Mouse (Mus musculus) left cerebral cortex, postnatal 10 days (tissue): ENCODE data around the gene Scyl1. TPM values are rescaled to one million over a fixed set of nuclear protein-coding genes. Genes with fewer than 3 reads are reported as not detected.

Experiments used
- DNase-seq, 2 experiments: peaks; one replicate each; pipeline ENCODE4 v3.0.0; 2021 to 2022; ENCODE audit warnings: low spot score in 2 of 2, mixed read lengths in 1 of 2; ENCODE audit errors: extremely low spot score in 1 of 2
- intact Hi-C: fragments of 180-260 bp; cut with DNase I; formaldehyde crosslinking; loops from one replicate; pipeline ENCODE4 v1.15.1; 2025
- total RNA-seq, 2 experiments: library from RNA; stranded (reverse); gene quantifications; 2 replicates each; pipeline ENCODE4 v1.2.3; 2021

Gene Scyl1
- total RNA-seq, 2 experiments from 2014 or later: 79.4 to 82.8 TPM

DNA sequence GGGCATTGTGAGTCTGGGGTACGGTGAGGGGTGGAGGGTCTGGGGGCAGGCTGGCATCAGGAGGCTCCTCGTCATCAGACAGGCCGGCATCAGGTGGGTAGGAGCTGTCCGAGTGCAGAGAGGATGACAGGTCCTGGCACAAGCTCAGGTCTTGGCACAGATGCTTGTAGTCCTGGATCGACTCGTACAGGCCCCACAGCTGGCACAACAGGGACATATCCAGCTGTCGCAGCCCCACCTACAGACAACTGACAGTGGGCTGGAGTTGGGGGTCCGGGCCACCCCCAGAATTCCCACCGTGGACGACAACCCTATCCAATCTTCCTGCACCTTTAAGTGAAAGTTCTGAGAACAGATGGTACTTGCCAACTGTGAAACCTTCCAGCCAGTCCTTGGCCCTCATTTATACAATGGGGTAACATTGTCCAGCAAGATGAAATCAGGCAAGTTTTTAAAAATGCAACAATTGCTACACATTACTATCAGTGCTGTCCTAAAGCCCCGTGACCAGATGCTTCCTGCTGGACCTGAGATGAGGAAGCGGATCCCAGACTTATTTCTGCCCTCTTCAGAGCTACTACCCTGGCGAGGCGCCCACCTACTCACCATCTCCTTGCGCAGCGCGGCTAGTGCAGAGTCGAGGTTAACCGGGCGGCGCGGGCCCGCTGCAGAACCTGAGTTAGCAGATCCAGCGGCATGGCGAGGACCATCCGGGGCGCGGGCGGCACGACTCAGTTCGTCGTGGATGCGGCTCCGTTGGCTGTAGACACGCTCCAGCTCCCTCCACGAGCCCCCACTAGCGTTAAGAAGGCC, 42.4 kb downstream of the Scyl1 start:
- DNase-seq: peak; percentile 59 to 84
- intact Hi-C loops: loop anchor here (5.0 kb wide), 1 partner anchor 48 kb away; no protein-coding TSS in a partner anchor

DNA sequence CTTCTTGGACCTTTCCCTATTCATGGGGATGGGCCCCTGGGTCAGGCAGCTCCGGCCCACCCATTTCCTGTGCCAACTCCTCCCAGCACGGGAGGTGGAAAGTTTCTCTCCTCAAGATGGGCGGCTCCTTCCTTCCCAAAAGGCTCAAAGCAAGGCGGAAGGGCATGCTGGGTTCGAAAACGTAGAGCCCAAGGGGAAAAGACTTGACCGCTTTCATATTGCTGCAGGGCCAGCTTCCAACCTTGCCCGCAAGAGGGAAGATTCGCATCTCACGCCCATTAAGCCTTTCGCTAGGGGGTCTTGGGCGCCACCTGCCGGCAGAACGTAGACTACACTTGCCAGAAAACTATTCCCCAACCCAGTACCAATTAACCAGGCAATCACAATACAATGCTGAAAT, 43.5 kb downstream of the Scyl1 start:
- intact Hi-C loops: loop anchor here (2.0 to 5.0 kb wide), 2 partner anchors 17 to 50 kb away; no protein-coding TSS in a partner anchor
- DNase-seq: peak; percentile 81 to 89

DNA sequence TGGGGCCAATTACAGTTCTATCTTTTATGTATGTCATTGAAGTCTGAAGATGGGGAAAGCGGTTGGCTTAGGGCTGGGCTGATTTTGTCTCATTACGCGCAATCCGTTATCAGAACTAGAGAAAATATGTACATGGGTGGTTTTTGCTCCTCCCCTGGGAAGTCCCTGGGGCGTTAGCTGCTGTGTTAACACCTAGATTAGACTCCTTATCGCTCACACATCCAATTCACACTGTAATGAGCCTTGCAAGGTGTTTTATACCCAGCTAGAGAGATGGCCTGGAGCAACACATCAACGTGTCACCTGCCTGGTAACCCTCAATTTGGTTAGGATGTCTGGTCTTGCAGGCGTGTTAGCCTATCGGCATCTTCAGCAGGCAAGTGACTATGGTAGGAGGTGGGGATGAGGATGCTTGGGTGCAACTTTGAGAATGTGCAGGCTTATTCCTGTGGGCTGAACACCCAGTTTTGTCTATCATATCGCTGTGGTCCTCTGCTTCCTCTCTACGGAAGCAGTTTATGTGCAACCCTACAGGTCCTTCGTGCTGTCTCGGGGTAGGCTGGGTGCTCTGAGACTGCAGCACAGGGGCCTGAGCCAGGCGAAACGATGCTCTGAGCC, 44.1 kb downstream of the Scyl1 start:
- intact Hi-C loops: loop anchor here (2.0 to 5.0 kb wide), 2 partner anchors 16 to 50 kb away; no protein-coding TSS in a partner anchor
- DNase-seq: no peak

DNA sequence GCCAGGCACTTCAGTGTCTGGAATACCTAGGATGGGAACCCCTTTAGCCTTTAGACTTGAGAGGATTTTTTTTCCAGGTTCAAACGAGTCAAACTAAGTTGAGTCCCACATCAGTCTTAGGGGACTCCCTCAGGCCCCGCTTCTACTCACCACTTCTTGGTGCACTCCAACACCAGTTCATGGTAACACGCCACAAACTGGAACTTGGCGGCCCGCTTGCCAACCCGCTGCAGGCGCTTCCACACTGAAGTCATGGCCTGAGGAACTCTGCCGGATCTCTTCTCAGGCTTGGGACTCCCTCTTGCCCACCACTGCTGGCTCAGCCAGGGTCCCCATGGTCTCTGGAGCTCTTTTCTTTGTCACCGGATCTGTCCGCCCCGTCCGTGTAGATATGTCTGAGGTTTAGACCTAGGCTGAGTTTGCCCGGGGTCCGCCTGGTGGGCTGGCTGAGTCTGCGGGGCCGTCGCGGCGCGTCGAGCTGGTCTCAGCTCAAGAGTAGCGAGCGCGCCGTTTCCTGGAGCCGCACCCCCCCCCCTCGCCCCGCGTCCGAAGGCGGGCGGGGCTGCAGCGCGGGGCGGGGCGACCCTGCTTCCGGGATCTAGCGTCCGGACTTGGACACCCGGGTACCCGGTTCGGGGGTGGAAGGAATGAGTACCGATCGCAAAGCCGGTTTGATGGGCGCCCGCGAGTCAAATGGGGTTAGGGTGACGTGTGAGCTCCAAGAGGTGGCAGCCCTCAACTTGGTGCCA, 45.3 kb downstream of the Scyl1 start, which contains the start of gene Ehbp1l1:
Gene Ehbp1l1, minus strand, starts transcription at position 551 of the 749 bp plus-strand sequence.
- intact Hi-C loops: loop anchor here (2.0 to 5.0 kb wide), 2 partner anchors 15 to 51 kb away; no protein-coding TSS in a partner anchor
- DNase-seq: peak in 1 of 2 experiments; percentile 85

DNA sequence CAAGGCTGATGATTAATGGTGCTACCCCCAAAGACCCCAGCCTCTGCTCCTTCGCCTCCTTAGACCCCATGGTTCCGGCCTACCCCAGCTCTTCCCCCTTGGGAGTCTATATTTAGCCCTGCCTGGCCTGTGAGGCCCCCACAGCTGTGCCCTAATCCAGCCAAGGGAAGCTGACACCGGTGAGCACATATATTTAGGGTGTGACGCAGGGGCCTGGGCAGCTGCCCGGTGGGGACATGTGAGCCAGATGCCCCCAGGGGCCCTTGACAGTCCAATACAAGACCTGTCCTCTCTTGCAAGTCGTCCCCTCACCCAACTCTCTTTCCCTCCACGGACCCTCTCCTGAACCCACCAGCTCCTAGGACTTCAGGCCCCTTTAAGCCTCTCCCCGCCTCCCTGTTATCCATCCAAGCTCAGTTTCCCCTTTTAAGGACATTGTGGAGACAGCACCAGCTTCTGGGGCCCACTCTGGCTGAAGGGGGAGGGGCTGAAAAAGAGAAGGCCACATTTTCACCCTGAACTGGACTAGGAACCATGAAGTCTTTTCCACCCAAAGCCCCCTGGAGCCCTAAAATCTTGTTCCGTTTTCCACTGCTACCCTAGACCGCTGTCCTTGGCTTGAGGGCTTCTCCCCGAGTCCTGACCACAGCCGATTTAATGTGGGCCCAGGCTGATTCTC, 46.1 kb downstream of the Scyl1 start:
- intact Hi-C loops: loop anchor here (5.0 kb wide), 1 partner anchor 52 kb away; no protein-coding TSS in a partner anchor
- peak in 1 of 2 experiments; percentile 32 for DNase-seq

DNA sequence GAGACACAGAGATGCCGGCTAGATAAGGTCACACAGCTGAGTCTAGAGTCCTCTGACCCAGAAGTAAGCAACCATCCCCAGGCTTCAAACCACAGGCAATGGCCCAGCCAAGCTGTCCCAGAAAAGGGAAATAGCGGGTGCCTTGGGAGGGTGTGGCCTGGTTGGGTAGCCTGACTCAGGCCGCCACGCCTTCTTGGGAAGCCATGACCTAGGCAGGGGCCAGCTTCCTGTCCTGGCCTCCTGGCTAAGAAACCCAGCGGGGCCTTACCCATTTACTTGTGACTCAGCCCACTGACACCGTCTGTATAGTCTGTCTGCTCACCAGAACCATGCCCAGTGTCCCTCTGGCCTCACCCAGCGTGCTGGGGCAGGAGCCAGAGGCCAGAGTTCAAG, 46.7 kb downstream of the Scyl1 start:
- intact Hi-C loops: no loop called here
- peak in 1 of 2 experiments; percentile 80 for DNase-seq

DNA sequence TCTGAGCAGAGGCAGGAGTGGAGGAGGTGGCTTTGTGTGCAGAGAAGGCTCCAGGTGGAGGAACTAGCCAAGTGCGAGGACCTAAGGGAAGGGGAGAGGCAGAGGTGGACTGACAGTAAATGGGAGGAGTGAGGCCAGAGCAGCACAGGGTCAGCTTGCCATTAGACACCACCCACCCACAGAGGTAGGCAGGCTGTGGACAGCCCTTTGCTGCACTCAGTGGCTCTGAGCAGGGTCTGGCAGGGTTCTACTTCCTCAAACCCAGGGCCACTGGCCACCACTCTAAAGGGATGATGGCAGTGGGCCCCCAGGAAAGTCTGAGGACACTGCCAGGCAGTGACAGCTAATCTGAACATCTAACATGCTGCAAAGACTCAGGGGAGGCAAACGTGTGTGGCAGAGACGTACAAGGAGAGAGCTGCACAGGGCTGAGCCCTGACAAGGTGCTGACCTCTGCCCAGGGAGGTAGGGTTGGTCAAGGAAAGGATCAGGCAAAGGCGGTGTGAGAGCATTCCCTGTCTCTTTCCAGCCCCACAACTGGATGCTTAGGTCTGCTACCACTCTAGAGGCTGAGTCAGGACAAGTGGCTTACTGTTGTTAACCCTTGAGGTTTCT, 47.2 kb downstream of the Scyl1 start:
- intact Hi-C loops: no loop called here
- DNase-seq: peak in 1 of 2 experiments; percentile 21

DNA sequence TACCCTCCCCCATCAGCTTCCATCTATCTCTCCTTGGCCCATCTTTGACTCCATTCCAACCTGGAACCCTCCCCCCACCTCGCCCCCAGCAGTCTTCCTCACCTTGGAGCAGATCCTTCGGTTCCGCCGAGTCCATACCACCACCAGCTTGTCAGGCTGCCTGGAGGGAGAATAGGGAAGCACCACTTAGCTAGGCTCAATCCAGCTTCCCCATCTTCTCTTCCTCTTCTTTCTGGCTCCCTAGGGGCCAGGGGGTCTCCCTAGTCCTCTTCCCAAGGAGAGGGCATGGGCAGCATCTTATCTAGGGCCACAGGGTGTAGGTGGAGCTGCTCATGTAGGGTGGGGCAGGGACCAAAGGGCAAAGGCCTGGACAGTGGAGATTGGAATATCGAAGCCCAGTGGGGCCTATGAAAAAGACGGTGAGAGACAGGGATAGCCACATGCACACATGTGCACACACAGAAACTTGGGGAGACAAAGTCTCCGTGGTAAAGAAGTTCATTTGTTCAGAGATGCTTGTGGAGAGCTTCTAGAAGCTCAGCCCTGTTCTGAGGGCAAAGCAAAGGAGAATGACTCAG, 48.3 kb downstream of the Scyl1 start:
- intact Hi-C loops: no loop called here
- peak in 1 of 2 experiments; percentile 17 for DNase-seq

DNA sequence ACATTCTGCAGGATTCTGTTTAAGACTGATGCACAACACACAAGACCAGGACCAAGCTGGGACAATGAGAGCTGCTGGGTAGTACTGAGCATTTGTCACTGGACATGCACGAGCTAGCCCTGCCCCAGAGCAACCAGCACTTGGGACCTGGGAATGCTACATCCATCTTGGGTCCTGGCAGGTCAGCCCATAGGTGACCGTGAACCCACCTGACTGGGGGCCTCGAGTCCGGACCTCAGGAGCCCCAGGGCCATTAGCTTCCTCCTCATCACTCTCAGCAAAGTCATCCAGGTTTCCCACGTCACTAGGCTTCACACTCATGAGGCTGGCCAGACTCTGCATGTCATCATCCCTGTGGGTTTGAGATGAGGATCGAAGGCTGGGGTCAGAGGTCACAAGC, 50.0 kb downstream of the Scyl1 start:
- DNase-seq: peak in 1 of 2 experiments; percentile 14
- intact Hi-C loops: no loop called here

DNA sequence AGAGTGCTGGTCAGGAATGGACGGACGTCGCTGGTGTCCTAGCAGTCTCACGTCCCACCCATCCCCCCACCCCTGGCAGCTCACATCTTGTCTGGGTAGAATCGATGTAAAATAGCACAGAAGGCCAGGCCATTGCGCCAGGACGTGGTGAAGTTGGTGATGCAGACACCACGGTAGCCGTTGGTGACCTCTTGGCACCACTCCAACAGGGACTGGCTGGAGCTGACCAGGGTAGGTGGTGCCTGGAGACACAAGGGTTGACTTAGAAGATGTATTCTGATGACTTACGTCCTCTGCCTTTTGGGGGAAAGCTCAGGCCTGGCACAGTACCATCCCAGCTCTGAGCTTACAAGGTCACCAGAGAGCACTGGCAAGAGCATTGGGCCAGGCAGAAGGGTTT, 54.3 kb downstream of the Scyl1 start:
- intact Hi-C loops: no loop called here
- peak in 1 of 2 experiments; percentile 58 for DNase-seq

DNA sequence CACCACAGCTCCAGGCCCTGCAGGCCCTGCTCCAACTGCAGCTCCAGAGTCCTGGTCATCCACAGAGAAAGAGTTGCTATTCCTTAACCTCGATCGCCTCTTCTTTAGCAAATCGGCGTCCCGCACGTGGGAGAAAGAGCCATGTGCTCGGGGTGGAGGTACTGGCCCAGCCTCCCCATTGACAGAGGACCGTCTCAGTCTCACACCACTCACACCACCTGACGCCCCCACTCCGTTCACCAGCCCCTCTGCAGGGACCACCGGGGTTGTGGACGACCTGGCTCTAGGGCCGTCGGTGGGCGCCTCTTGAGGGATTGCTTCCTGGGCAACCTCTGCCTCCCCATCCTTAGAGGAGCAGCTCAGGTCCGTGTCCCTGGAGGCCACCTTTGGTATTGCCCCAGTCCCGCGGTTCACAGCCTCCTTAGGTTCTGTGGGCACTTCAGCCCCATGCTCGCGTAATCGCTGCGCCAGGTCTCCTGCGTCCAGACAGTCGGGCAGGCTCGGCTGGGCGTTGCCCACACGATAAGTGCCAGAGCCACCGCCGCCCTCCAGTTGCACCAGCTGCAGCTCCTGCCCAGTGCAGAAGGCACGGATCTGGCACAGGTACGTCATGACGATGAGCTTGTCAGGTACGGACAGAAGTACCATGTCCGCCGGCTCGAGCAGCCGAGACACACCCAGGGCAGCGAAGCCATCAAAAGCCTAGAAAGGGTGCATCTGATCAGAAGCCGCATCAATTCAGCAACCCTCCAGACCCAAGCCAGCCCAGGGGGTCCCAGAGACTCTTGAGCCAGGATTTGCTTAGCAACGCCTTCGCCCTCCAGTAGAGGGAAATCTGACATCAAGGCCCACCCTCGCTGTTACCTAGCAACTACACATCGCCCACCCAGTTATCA, 55.2 kb downstream of the Scyl1 start:
- DNase-seq: peak; percentile 55 to 63
- intact Hi-C loops: no loop called here

DNA sequence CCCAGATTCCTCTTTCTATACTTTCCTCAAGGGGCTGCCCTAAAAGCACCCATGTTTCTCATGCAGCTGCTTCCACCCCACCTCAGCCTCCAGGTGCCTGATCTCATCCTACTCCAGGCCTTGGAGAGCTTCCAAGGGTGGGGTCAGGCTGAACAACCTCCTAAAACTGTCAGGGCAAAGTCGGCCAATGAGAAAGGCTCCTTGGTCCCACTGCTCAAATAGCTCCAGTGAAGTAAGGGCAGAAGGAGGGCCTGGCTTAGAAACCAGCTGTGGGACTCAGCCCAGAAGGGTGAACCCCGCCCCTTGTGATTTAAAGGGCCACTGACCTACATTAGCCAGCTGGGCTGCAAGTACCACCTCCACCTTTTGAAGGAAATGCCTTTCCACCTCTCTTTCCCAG, 57.5 kb downstream of the Scyl1 start:
- intact Hi-C loops: loop anchor here (5.0 kb wide), 1 partner anchor 69 kb away; no protein-coding TSS in a partner anchor
- peak in 1 of 2 experiments; percentile 76 for DNase-seq

DNA sequence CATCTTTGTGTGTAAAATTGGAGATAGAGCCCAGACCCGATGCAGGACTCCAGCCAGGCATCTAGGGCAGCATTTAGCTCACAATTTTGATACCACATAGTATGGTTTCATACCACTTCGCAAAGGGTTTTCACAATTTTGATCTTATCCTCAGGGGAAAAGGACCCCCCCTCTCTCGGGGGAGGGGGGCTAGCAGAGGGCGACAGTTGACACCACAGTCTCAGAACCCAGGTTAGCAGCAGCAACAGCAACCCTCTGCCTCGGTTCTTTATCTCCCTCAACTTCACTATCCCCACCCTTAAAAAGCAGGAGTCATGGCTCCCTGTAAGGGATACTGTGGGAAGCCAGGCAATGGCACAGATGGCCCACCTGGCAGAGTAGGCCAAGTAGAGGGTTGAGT, 58.0 kb downstream of the Scyl1 start:
- DNase-seq: no peak
- intact Hi-C loops: loop anchor here (5.0 kb wide), 1 partner anchor 69 kb away; no protein-coding TSS in a partner anchor

DNA sequence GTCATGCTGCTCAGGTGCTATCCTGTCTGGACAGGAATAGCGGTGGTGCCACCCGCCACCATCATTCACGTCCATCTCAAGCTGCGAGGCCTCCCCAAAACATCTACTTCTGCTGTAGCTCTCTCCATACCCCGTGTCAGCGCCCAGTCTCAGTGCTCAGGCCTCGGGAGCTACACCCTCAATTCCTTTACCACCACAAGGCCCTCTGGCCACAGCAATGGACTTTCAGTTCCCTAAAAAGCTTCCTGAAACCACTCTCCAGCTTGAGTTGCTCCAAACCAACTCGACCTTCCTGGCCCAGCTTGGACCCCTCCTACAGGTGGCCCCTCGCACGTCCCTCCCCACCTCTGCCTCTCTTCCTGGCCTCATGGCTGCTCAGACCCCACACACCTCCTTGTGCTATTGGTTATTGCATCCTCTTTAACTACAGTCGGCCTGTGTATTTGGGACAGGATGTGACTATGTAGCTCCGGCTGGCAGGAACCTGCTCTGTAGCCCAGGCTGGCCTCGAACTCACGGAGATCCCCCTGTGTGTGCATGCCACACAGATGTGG, 59.2 kb downstream of the Scyl1 start:
- peak in 1 of 2 experiments; percentile 24 for DNase-seq
- intact Hi-C loops: loop anchor here (2.0 to 5.0 kb wide), 2 partner anchors 15 to 70 kb away; partner anchors contain the start of gene Ehbp1l1

DNA sequence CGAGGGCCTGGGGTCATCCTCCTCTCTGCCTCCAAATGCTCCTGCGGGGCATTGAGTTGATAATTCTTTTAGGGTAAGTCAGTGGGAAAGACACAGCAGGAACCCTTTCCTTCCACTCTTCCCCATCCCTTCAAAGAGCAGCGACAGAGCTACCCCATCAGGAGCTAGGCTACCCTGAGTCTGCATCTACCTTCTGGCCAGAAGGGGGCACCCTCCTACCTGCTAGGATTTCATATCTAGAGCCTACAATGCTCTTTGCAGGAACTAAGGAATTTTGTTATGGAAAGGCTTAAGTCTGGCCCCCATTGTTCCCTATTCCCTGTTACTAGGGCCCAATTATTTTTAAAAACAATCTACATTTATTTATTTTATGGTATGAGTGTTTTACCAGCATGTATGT, 60.0 kb downstream of the Scyl1 start:
- DNase-seq: peak in 1 of 2 experiments; percentile 79
- intact Hi-C loops: loop anchor here (2.0 to 5.0 kb wide), 2 partner anchors 16 to 71 kb away; partner anchors contain the start of gene Ehbp1l1

DNA sequence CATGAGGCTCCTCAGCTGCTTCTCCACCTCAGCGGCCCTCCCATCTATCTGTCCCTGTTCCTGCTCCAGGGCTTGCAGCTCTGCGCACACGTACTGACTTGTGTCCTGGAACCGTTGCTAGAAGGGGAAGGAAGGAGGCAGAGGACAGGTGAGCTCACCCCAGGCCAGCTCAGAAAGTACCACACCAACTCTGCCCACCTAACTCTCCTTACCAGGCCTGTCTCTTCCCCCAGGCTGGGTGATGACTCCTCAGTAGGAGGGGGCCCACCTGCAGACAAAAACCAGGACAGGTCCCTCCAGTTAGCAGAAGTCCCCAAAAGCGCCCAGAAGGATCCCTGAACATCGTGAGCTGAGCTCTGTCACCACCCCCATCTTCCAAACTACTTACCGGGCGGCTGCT, 60.6 kb downstream of the Scyl1 start:
- intact Hi-C loops: loop anchor here (2.0 to 5.0 kb wide), 2 partner anchors 16 to 72 kb away; partner anchors contain the start of gene Ehbp1l1
- peak in 1 of 2 experiments; percentile 18 for DNase-seq
